Mouse (Mus musculus) cortical plate, adult 2 months (tissue): Measurements from ENCODE around the gene Uqcrq.

Experiments
- CTCF ChIP-seq: fragments of 200-500 bp; IDR thresholded peaks from 2 replicates; pipeline ENCODE4 v1.5.1; 2011; ENCODE audit warnings: mild to moderate bottlenecking, control low read depth, low read length; ENCODE audit not compliant: insufficient read depth; ENCODE audit errors: extremely low read depth
- POLR2A ChIP-seq: fragments of 200-500 bp; IDR thresholded peaks from 2 replicates; pipeline ENCODE4 v1.6.1; 2011; ENCODE audit warnings: mild to moderate bottlenecking, low read length, control low read depth; ENCODE audit not compliant: insufficient read depth; ENCODE audit errors: extremely low read depth

DNA sequence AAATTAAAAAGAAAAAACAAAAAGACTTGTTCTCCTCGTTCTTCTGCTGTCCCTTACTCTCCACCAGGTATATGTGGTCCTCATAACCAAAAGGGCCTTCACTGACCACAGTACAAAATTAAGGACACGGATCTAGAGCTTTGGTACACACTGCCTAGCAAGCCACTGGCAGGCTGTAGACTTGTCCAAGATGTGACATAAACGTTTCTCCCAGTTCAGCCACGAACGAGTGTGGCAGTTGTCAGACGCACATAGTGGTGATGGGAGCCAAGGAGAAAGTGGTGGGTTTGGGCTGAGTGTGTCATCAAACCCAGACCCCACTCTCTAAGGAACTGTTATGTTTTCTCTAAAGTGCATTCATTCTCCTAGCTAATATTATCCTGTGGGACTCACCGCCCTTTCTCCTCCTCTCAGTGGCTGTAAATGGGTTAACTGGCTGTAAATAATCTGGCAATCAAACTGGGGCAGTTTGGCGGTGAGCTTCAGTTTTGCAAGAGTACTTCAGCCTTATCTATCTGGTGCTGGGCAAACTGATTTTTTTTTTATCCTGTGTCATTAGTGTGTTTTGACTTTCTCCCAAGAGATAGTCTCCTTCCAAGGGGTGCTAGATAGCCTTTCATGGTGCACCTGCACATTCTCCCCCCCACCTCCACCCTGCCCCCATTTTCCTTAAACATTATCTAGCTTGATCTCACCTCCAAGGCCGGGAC lies 871 bp upstream of the Uqcrq start:
- TF ChIP-seq CTCF (no peak), POLR2A (no peak)
